ENCODE assay signal across 13 mouse cellular contexts in genomic region chr12:108367909-108368308, GRCm38 (mm10). TPM values are rescaled to one million over a fixed set of nuclear protein-coding genes. Genes with fewer than 3 reads are reported as not detected.
A peak's percentile ranks its signal among the peaks of the same experiment; 100 is the strongest.
DNase-seq lines count a peak whose midpoint lies in the region; ATAC-seq and TF ChIP-seq lines count a peak whose summit lies in the region.
"Had no signal": no experiment of that assay in that cellular context is flagged by ENCODE, and none has a peak within 500 bp of the region (broad histone marks: within the 10 kb centered on the region; RNA-seq: fewer than 3 reads in every experiment).

No protein-coding gene starts in this region.

- peak; percentile 22 for DNase-seq in adrenal gland, adult 2 months
- DNase-seq in adrenal gland, adult 18-20 months (ENCODE audit: low spot score in 2 of 2): no peak
- DNase-seq in kidney, adult 2 months: peak; percentile 81
- DNase-seq in kidney, postnatal 10 days: peak; percentile 61
- peak; percentile 66 for DNase-seq in lung, postnatal 25 days (ENCODE audit: low spot score)
- DNase-seq in right cerebral cortex, postnatal 14 days: no peak
- DNase-seq: layer of hippocampus, adult 9-11 months had no signal

- H3K4me2 ChIP-seq in kidney, embryonic 14.5 days (replicated peaks; ENCODE audit: low read depth, low read length): no peak overlapping the region
- H3K4me2 ChIP-seq: heart, embryonic 15.5 days; limb, embryonic 12.5 days had no signal

- H3K9me3 ChIP-seq in kidney, embryonic 14.5 days (ENCODE audit: control insufficient read depth, low read length): no peaks in the 10 kb centered on the region
- H3K9me3 ChIP-seq: heart, embryonic 15.5 days; limb, embryonic 12.5 days had no signal

- no peak overlapping the region for H3K4me3 ChIP-seq in kidney, adult 2 months (ENCODE audit: insufficient read depth, low read depth, low read length)
- no peak overlapping the region for H3K4me3 ChIP-seq in kidney, embryonic 14.5 days (ENCODE audit: low read length)
- H3K4me3 ChIP-seq: heart, embryonic 15.5 days; limb, embryonic 12.5 days had no signal

- ATAC-seq in kidney, embryonic 14.5 days (ENCODE audit: low FRiP score, low TSS enrichment): no peak
- no peak for ATAC-seq in granulocyte monocyte progenitor cell, adult 5-6 weeks (replicated peaks; ENCODE audit: poor library complexity, severe bottlenecking)

- WGBS in kidney, adult 2 months: 67% methylated on average over 2 of the region's 2 CpGs
- 77% methylated on average over 2 of the region's 2 CpGs for WGBS in kidney, embryonic 14.5 days

- no peaks in the 10 kb centered on the region for H3K27me3 ChIP-seq in kidney, adult 2 months (replicated peaks; ENCODE audit: control insufficient read depth, insufficient read depth, low read length)
- no peaks in the 10 kb centered on the region for H3K27me3 ChIP-seq in kidney, embryonic 14.5 days (ENCODE audit: control insufficient read depth, insufficient read depth, low read length)
- H3K27me3 ChIP-seq: heart, embryonic 15.5 days; limb, embryonic 12.5 days had no signal

- H3K4me1 ChIP-seq in kidney, adult 2 months (ENCODE audit: control insufficient read depth, insufficient read depth, low read length): peaks cover 18% of the 10 kb centered on the region
- H3K4me1 ChIP-seq in kidney, embryonic 14.5 days (ENCODE audit: control insufficient read depth, insufficient read depth, low read length): peaks cover 22% of the 10 kb centered on the region

- no peaks in the 10 kb centered on the region for H3K36me3 ChIP-seq in kidney, adult 2 months (ENCODE audit: control insufficient read depth, insufficient read depth, low read length)
- no peaks in the 10 kb centered on the region for H3K36me3 ChIP-seq in kidney, embryonic 14.5 days (ENCODE audit: control insufficient read depth, insufficient read depth, low read length)
- H3K36me3 ChIP-seq: heart, embryonic 15.5 days; limb, embryonic 12.5 days had no signal

- H3K27ac ChIP-seq in kidney, adult 2 months (ENCODE audit: insufficient read depth, low read depth, low read length): peak overlapping the region; percentile 40
- H3K27ac ChIP-seq in kidney, embryonic 14.5 days (ENCODE audit: low read depth, low read length): no peak overlapping the region
- H3K27ac ChIP-seq: heart, embryonic 15.5 days; limb, embryonic 12.5 days; macrophage; stomach, postnatal 0 days had no signal

- no peak for TF ChIP-seq CTCF in kidney, adult 2 months (conservative IDR thresholded peaks at IDR 0.05; ENCODE audit: insufficient read depth, insufficient read length, low read depth, low read length)

- H3K9ac ChIP-seq in kidney, embryonic 14.5 days (ENCODE audit: low read depth, low read length): no peak overlapping the region
- H3K9ac ChIP-seq: heart, embryonic 15.5 days; limb, embryonic 12.5 days had no signal

- TF ChIP-seq POLR2A in kidney, adult 2 months (IDR thresholded peaks at IDR 0.05; ENCODE audit: low read depth, low read length): no peak

RNA-seq across cellular contexts. Expression of gene Eml1, which starts 2.8 kb away (rescaled TPM):
- 10 to 100 TPM; 17.5 to 29.6 TPM for total RNA-seq in adrenal gland, adult 2 months (2021)
- 13.3 and 13.5 TPM in 2 replicates for polyA plus RNA-seq in adrenal gland, adult 2 months (2012; rRNA removed)
- 10 to 100 TPM; 19.7 to 19.9 TPM for total RNA-seq in adrenal gland, adult 18-20 months (2021)
- 14.2 TPM in 2 replicates for polyA plus RNA-seq in kidney, adult 2 months (2012; rRNA removed)
- 31.3 and 56.5 TPM in 2 replicates for polyA plus RNA-seq in kidney, embryonic 14.5 days (2014; fragmentation: Nextera tagmentation; extraction: Ambion mirVana)
- total RNA-seq in granulocyte monocyte progenitor cell, adult 5-6 weeks (2014; fragmentation: Nextera tagmentation): not detected in 2 replicates
- not detected in 2 replicates for total RNA-seq in granulocyte monocyte progenitor cell, adult 5-6 weeks (2017)
- polyA plus RNA-seq: macrophage had no signal

RNA-seq across cellular contexts. Expression of gene Cyp46a1, which starts 33.7 kb away (rescaled TPM):
- total RNA-seq in adrenal gland, adult 2 months (2021): 1 to 10 TPM; 1.0 to 1.6 TPM
- 7.5 and 9.0 TPM in 2 replicates for polyA plus RNA-seq in adrenal gland, adult 2 months (2012; rRNA removed)
- 1 to 10 TPM; 1.7 to 2.1 TPM for total RNA-seq in adrenal gland, adult 18-20 months (2021)
- 4.1 and 5.1 TPM in 2 replicates for polyA plus RNA-seq in kidney, adult 2 months (2012; rRNA removed)
- polyA plus RNA-seq in kidney, embryonic 14.5 days (2014; fragmentation: Nextera tagmentation; extraction: Ambion mirVana): 4.7 and 5.8 TPM in 2 replicates
- not detected in 2 replicates for total RNA-seq in granulocyte monocyte progenitor cell, adult 5-6 weeks (2014; fragmentation: Nextera tagmentation)
- total RNA-seq in granulocyte monocyte progenitor cell, adult 5-6 weeks (2017): not detected in 2 replicates
- polyA plus RNA-seq: macrophage had no signal

Comparison
In these comparisons a context has a peak if more than half of its experiments do, and no peak if none do; other contexts are left out.
1. DNase-seq: peak in adrenal gland, adult 2 months (single experiment), kidney, adult 2 months (single experiment), kidney, postnatal 10 days (single experiment) and lung, postnatal 25 days (single experiment); none in adrenal gland, adult 18-20 months (0 of 2) and right cerebral cortex, postnatal 14 days (single experiment).
2. RNA of gene Eml1, which starts 2.8 kb away (total RNA-seq): 17.5 to 29.6 TPM in adrenal gland, adult 2 months and 19.7 to 19.9 TPM in adrenal gland, adult 18-20 months; not detected in granulocyte monocyte progenitor cell, adult 5-6 weeks; every median in the first group is over 10 times any median in the second.